8 mouse cellular contexts compared by ENCODE assay signal in the genomic region with DNA sequence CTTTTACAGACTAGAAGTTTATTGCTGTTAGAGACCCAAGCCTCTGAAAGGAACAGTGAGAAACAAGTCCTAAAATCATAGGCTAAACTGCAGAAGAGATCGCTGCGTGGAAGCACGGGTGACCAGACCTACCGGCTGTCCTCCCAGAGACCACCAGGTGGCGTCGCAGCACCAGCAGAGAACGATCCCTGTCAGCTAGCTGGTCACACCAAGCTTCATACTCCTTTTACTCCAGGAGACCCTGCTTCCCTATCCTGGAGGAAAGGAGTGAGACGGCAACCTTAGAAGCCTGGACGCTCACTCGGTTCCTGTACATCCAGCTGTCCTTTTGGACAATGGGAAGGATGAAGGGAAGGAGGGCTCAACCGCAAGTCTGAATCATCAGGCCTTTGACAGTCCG. TPM values are rescaled to one million over a fixed set of nuclear protein-coding genes. Genes with fewer than 3 reads are reported as not detected.
DNase-seq lines count a peak whose midpoint lies in the region; ATAC-seq lines count a peak whose summit lies in the region.

No protein-coding gene starts in this region.

- ATAC-seq in intestine, embryonic 15.5 days, result peak; percentile 52; the same call in 1 of the 2 replicates

- no peaks in the 10 kb centered on the region for H3K9me3 ChIP-seq in intestine, embryonic 15.5 days

- peak overlapping the region; percentile 50; the same call in 1 of the 2 replicates for H3K9ac ChIP-seq in intestine, embryonic 15.5 days

- DNase-seq in adrenal gland, adult 2 months, result peak; percentile 90
- DNase-seq in embryo, embryonic 11.5 days (ENCODE audit: low read depth, low spot score), result peak; percentile 78
- DNase-seq in gastrocnemius, postnatal 36 days, result peak; percentile 88 to 89
- DNase-seq in left cerebral cortex, postnatal 14 days (ENCODE audit: low spot score in 2 of 2), result peak; percentile 92 to 95
- DNase-seq in mesoderm, embryonic 11.5 days (ENCODE audit: low read depth, low spot score), result peak; percentile 92
- DNase-seq in right cerebral cortex, postnatal 25 days, result peak; percentile 85
- DNase-seq in urinary bladder, postnatal 36 days (ENCODE audit: low spot score in 2 of 2), result peak; percentile 84 to 88

- intact Hi-C loops in gastrocnemius, postnatal 36 days (cut with DNase I), result loop anchor here (1.0 kb wide), 1 partner anchor 118 kb away; no protein-coding TSS in a partner anchor
- intact Hi-C loops in left cerebral cortex, postnatal 14 days (cut with DNase I), result loop anchor here (1.0 to 5.0 kb wide), 2 partner anchors 119 to 172 kb away; no protein-coding TSS in a partner anchor

- H3K4me3 ChIP-seq in intestine, embryonic 15.5 days (replicated peaks), result peak overlapping the region; percentile 54

- peaks cover 64% of the 10 kb centered on the region for H3K27me3 ChIP-seq in intestine, embryonic 15.5 days (replicated peaks)

- H3K27ac ChIP-seq in intestine, embryonic 15.5 days, result no peak overlapping the region

- H3K4me1 ChIP-seq in intestine, embryonic 15.5 days (replicated peaks), result peaks cover 25% of the 10 kb centered on the region

- WGBS in intestine, embryonic 15.5 days, result 3% methylated on average over 12 of the region's 12 CpGs

- H3K4me2 ChIP-seq in intestine, embryonic 15.5 days (replicated peaks), result peak overlapping the region; percentile 100

- H3K36me3 ChIP-seq in intestine, embryonic 15.5 days, result no peaks in the 10 kb centered on the region

RNA-seq across cellular contexts. Expression of gene Elovl3, which starts 3.6 kb away (rescaled TPM):
- 10 to 100 TPM; 54.7 to 59.4 TPM for total RNA-seq in adrenal gland, adult 2 months (2021)
- polyA plus RNA-seq in adrenal gland, adult 2 months (2012; rRNA removed), result 2.6 and 4.8 TPM in 2 replicates
- total RNA-seq in gastrocnemius, postnatal 36 days (2021), result not detected
- polyA plus RNA-seq in intestine, embryonic 15.5 days (2015; fragmentation: Nextera tagmentation; extraction: Ambion mirVana), result not detected in 2 replicates
- total RNA-seq in left cerebral cortex, postnatal 14 days (2021), result not detected

RNA-seq across cellular contexts. Expression of gene Pitx3, which starts 12.8 kb away (rescaled TPM):
- total RNA-seq in adrenal gland, adult 2 months (2021), result not detected
- polyA plus RNA-seq in adrenal gland, adult 2 months (2012; rRNA removed), result 0.21 TPM in 1 of 2 replicates, not detected in the other
- total RNA-seq in gastrocnemius, postnatal 36 days (2021), result 1 to 10 TPM; 5.0 to 9.7 TPM
- polyA plus RNA-seq in intestine, embryonic 15.5 days (2015; fragmentation: Nextera tagmentation; extraction: Ambion mirVana), result not detected in 2 replicates
- total RNA-seq in left cerebral cortex, postnatal 14 days (2021), result not detected

RNA-seq across cellular contexts. Expression of gene Gbf1, which starts 17.0 kb away (rescaled TPM):
- 10 to 100 TPM; 68.8 to 72.5 TPM for total RNA-seq in adrenal gland, adult 2 months (2021)
- 158 and 177 TPM in 2 replicates for polyA plus RNA-seq in adrenal gland, adult 2 months (2012; rRNA removed)
- total RNA-seq in gastrocnemius, postnatal 36 days (2021), result 10 to 100 TPM; 42.9 to 48.0 TPM
- polyA plus RNA-seq in intestine, embryonic 15.5 days (2015; fragmentation: Nextera tagmentation; extraction: Ambion mirVana), result 49.6 and 50.0 TPM in 2 replicates
- total RNA-seq in left cerebral cortex, postnatal 14 days (2021), result 100 to 1,000 TPM in 1 of 2 experiments, 10 to 100 TPM in 1; 90.3 to 100 TPM

RNA-seq across cellular contexts. Expression of gene Nolc1, which starts 59.6 kb away (rescaled TPM):
- total RNA-seq in adrenal gland, adult 2 months (2021), result 10 to 100 TPM; 44.6 to 72.2 TPM
- polyA plus RNA-seq in adrenal gland, adult 2 months (2012; rRNA removed), result 4.3 and 5.8 TPM in 2 replicates
- 10 to 100 TPM; 15.7 to 20.4 TPM for total RNA-seq in gastrocnemius, postnatal 36 days (2021)
- 99.0 and 107 TPM in 2 replicates for polyA plus RNA-seq in intestine, embryonic 15.5 days (2015; fragmentation: Nextera tagmentation; extraction: Ambion mirVana)
- 10 to 100 TPM; 37.6 to 38.8 TPM for total RNA-seq in left cerebral cortex, postnatal 14 days (2021)

Comparison
In these comparisons a context has a peak if more than half of its experiments do, and no peak if none do; other contexts are left out.
1. RNA of gene Elovl3, which starts 3.6 kb away (total RNA-seq): 54.7 to 59.4 TPM in adrenal gland, adult 2 months; not detected in left cerebral cortex, postnatal 14 days and not detected in gastrocnemius, postnatal 36 days; every median in the first group is over 10 times any median in the second.
2. Peak in every context shown above with its lines, with median percentiles within 50 percentile points of each other: DNase-seq.